Mouse (Mus musculus): ENCODE data around the gene Gm20869. TPM values are rescaled to one million over a fixed set of nuclear protein-coding genes. Genes with fewer than 3 reads are reported as not detected.
"Not testable (repeated sequence)": the region's sequence is repeated elsewhere in the genome, so short reads cannot be mapped to it uniquely, and the experiment has no call there.

Gene Gm20869
- not detected in 2 replicates for polyA plus RNA-seq (2015; fragmentation: Nextera tagmentation; extraction: Ambion mirVana)

GRCm38 (mm10) chrY:71469149-71469548 is at the start of gene Gm20869:
Gene Gm20869 (plus strand): TSS chrY:71469449.
- H3K4me2 ChIP-seq; H3K4me3 ChIP-seq; H3K27ac ChIP-seq (replicated peaks); H3K9ac ChIP-seq; H3K4me1 ChIP-seq (replicated peaks); ATAC-seq (ENCODE audit: low FRiP score, low read depth); H3K9me3 ChIP-seq; H3K27me3 ChIP-seq; H3K36me3 ChIP-seq: not testable (repeated sequence)
- no CpG with 5 or more reads among the region's 6 CpGs for WGBS

Other genes with a start within 250 kb of the Gm20869 start
- gene Gm20870, start 222.6 kb downstream of the Gm20869 start, polyA plus RNA-seq (2015; fragmentation: Nextera tagmentation; extraction: Ambion mirVana) = not detected in 2 replicates

Measured in hindbrain, embryonic 15.5 days (tissue).